Mouse (Mus musculus): ENCODE data around the gene Atg2a. TPM values are rescaled to one million over a fixed set of nuclear protein-coding genes. Genes with fewer than 3 reads are reported as not detected.
A peak's percentile ranks its signal among the peaks of the same experiment; 100 is the strongest.

Atg2a gene
- polyA plus RNA-seq, 1 experiment from 2014 or later, result 13.1 TPM

DNA sequence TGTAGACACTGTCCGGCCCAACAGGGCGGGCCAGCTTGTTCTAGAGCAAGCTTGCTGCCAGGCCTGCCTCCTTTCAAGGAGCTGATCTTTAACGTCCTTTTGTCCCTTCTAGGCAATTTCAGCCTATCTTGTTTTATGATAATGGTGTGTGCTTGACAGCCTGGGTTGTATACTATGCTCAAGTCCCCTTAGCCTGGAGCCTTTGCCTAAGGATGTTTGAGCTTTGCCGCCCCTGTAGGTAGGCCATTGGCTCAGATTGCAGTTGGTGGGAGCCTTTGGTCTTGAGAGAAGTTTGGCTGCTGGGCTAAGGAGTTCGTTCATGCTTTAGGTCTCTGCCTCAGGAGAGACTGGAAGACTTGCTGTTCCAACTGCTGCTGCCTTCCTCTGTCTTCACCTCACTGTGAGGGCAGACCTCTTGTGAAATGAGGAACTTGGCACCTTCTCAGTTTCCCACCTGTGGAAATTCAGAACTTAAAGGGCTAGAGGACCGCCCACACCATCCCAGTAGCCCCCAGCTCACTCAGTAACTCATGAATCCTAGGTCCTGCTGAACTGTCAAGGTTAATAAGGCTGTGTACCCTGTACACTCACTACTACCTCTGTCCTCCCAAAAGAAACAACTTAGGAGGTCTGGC, 37.1 kb downstream of the Atg2a start:
- H3K9ac ChIP-seq (replicated peaks; ENCODE audit: low read depth, low read length), result peak overlapping the region; percentile 89
- peaks cover 37% of the 10 kb centered on the region for H3K4me1 ChIP-seq (replicated peaks; ENCODE audit: control insufficient read depth, insufficient read depth, low read length)
- ATAC-seq, result no peak
- peaks cover 10% of the 10 kb centered on the region for H3K36me3 ChIP-seq (ENCODE audit: control insufficient read depth, insufficient read depth)
- H3K27me3 ChIP-seq (replicated peaks; ENCODE audit: control insufficient read depth, insufficient read depth, low read length), result no peaks in the 10 kb centered on the region
- no peak overlapping the region for H3K27ac ChIP-seq (ENCODE audit: low read length)
- H3K9me3 ChIP-seq (ENCODE audit: control insufficient read depth, low read length), result no peaks in the 10 kb centered on the region
- WGBS, result 38% methylated on average over 6 of the region's 6 CpGs
- peak overlapping the region; percentile 94 for H3K4me3 ChIP-seq (replicated peaks; ENCODE audit: low read length)
- peak overlapping the region; percentile 100 for H3K4me2 ChIP-seq (ENCODE audit: low read length)

DNA sequence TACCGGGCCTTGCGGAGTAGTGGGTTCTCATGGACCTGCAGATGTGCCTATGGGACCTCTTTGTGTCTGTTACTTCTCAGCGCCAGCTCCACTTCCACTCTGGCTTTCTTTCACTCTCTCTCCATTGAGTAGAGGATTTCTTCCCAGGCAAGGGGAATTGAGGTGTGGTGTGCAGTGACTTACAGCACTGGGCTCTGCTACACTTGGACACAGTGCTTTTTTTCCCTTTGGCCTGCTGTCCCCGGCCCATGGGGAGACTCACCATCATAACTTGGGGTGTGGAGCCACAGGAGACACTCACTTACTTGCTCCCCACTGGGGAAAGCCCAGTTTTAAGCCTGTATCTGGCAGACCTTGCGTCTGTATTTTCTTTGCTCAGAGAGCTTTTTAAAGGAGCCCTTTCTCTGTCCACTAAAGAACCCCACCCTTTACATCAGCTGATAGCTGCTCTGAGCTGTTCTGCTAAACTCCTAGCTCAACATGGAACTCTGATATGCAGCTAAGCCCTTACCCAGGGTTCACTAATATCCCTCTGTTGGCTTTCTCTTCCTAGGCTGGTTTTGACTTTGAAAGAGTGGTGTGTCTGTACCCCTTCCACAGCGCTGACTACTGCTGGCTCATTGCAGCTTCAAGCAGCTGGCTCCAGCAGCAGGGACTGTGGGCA, 38.1 kb downstream of the Atg2a start:
- Histone ChIP-seq H3K27me3 (replicated peaks; ENCODE audit: control insufficient read depth, insufficient read depth, low read length) (no peaks in the 10 kb centered on the region), H3K4me1 (replicated peaks; ENCODE audit: control insufficient read depth, insufficient read depth, low read length) (peaks cover 37% of the 10 kb centered on the region), H3K36me3 (ENCODE audit: control insufficient read depth, insufficient read depth) (peaks cover 10% of the 10 kb centered on the region), H3K4me2 (ENCODE audit: low read length) (no peak overlapping the region), H3K27ac (ENCODE audit: low read length) (no peak overlapping the region), H3K9me3 (ENCODE audit: control insufficient read depth, low read length) (no peaks in the 10 kb centered on the region), H3K4me3 (replicated peaks; ENCODE audit: low read length) (no peak overlapping the region), H3K9ac (replicated peaks; ENCODE audit: low read depth, low read length) (peak overlapping the region; percentile 31)
- no peak for ATAC-seq
- WGBS, result 83% methylated on average over 6 of the region's 6 CpGs

DNA sequence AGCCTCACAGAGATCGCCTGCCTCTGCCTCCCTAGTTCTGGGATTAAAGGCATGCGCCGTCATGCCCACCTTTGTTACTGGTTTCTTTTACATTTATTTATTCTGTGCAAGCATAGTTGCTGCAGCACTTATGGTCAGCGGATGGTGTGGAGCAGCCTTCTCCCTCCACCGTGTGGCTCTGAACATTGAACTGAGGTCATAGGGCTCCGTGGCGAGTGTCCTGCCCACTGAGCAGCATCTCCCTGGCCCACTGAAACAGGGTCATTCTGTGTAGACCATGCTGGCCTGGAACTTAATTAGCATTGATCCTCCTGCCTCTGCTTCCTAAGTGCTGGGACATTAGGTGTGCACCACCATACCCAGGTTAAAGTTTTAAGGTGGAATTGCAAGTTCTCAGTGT, 39.1 kb downstream of the Atg2a start:
- Histone ChIP-seq H3K27ac (ENCODE audit: low read length) (no peak overlapping the region), H3K4me2 (ENCODE audit: low read length) (no peak overlapping the region), H3K4me3 (replicated peaks; ENCODE audit: low read length) (no peak overlapping the region), H3K9ac (replicated peaks; ENCODE audit: low read depth, low read length) (no peak overlapping the region), H3K36me3 (ENCODE audit: control insufficient read depth, insufficient read depth) (peaks cover 13% of the 10 kb centered on the region), H3K27me3 (replicated peaks; ENCODE audit: control insufficient read depth, insufficient read depth, low read length) (no peaks in the 10 kb centered on the region), H3K4me1 (replicated peaks; ENCODE audit: control insufficient read depth, insufficient read depth, low read length) (peaks cover 37% of the 10 kb centered on the region), H3K9me3 (ENCODE audit: control insufficient read depth, low read length) (no peaks in the 10 kb centered on the region)
- 90% methylated on average over 7 of the region's 7 CpGs for WGBS
- ATAC-seq, result no peak

DNA sequence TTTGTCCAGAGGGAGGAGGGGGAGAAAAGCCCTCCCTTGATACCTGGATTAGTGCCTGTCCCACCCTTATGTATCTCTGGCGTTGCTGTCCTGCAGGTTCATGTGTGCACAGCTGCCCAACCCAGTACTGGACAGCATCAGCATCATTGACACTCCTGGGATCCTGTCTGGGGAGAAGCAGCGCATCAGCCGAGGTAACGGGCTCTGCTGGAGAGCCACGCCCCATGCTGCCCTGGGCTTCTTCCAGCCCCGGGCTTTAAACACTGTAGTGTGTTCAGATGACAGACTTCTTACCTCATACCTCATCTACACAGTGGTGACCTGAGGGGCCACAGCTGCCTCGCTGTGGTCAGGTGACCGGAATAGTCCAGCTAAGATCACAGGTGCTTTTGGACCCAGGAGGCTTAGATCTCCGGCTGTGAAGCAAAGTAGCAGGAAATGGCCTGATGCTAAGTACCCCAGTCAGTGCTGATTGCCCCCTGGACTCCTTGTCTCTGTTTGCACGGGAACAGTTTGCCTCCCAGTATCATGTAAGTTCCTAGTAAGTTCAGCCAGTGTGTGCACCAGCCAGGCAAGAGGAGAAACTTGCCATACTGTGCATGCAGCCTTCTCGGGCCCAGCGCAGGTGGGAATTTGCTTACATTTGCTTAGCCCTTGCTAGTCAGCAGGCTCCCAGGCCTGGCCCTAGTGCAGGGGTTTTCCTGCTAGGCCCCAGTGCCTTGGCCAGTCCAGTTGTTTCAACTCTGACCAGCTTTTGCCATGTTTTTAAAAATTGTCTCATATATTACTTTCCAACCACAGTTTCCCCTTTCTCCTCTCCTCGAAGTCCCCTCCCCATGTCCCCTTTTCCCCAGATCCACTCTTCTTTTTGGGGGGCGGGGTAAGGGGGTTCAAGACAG, 39.9 kb downstream of the Atg2a start:
- no peaks in the 10 kb centered on the region for H3K27me3 ChIP-seq (replicated peaks; ENCODE audit: control insufficient read depth, insufficient read depth, low read length)
- no peak overlapping the region for H3K4me3 ChIP-seq (replicated peaks; ENCODE audit: low read length)
- peaks cover 13% of the 10 kb centered on the region for H3K36me3 ChIP-seq (ENCODE audit: control insufficient read depth, insufficient read depth)
- H3K27ac ChIP-seq (ENCODE audit: low read length), result no peak overlapping the region
- no peak for ATAC-seq
- H3K9ac ChIP-seq (replicated peaks; ENCODE audit: low read depth, low read length), result no peak overlapping the region
- H3K9me3 ChIP-seq (ENCODE audit: control insufficient read depth, low read length), result no peaks in the 10 kb centered on the region
- 86% methylated on average over 14 of the region's 14 CpGs for WGBS
- no peak overlapping the region for H3K4me2 ChIP-seq (ENCODE audit: low read length)
- H3K4me1 ChIP-seq (replicated peaks; ENCODE audit: control insufficient read depth, insufficient read depth, low read length), result peaks cover 29% of the 10 kb centered on the region

DNA sequence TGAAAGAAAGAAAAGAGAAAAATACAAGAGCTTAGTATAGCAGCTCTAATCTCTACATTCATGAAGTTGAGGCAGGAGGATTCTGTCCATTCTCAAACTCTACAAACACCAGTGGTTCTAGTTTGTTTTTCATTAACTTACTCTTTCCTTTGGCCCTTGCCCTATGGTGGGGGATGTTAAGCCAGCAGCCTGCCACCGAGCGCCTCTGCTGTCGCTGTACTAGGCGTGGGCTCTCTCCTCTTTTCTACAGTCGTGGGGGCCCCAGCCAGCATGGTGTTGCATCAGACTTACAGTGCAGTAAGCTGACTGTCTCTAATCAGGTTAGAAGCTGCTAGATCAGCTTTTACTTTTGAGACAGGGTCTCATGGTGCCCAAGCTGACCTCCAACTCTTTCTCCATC, 41.5 kb downstream of the Atg2a start:
- H3K9ac ChIP-seq (replicated peaks; ENCODE audit: low read depth, low read length), result no peak overlapping the region
- peaks cover 13% of the 10 kb centered on the region for H3K36me3 ChIP-seq (ENCODE audit: control insufficient read depth, insufficient read depth)
- no peak for ATAC-seq
- H3K27ac ChIP-seq (ENCODE audit: low read length), result no peak overlapping the region
- no peaks in the 10 kb centered on the region for H3K27me3 ChIP-seq (replicated peaks; ENCODE audit: control insufficient read depth, insufficient read depth, low read length)
- peaks cover 25% of the 10 kb centered on the region for H3K4me1 ChIP-seq (replicated peaks; ENCODE audit: control insufficient read depth, insufficient read depth, low read length)
- WGBS, result 86% methylated on average over 5 of the region's 5 CpGs
- no peaks in the 10 kb centered on the region for H3K9me3 ChIP-seq (ENCODE audit: control insufficient read depth, low read length)
- H3K4me3 ChIP-seq (replicated peaks; ENCODE audit: low read length), result no peak overlapping the region
- H3K4me2 ChIP-seq (ENCODE audit: low read length), result no peak overlapping the region

DNA sequence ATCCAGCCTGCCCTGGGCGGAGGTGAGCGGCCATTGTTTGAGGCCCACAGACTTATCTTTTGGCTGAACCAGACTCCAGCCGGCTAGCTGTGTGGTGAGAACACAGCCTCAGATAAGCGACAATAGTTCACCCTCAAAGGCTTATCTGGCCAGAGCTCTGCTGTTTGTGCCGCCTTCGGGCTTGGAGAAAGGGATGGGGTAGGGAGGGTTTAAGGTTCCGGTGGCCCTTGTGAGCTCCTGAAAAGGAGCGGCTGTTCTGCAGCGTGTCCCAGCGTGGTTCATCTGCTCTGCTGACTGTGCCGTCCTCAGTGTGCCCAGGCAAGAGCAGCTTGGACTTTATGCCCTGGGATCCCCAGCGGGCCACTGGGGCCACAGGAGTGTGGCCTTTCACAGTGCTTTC, 43.0 kb downstream of the Atg2a start:
- Histone ChIP-seq H3K4me3 (replicated peaks; ENCODE audit: low read length) (no peak overlapping the region), H3K4me2 (ENCODE audit: low read length) (no peak overlapping the region), H3K4me1 (replicated peaks; ENCODE audit: control insufficient read depth, insufficient read depth, low read length) (peaks cover 10% of the 10 kb centered on the region), H3K9ac (replicated peaks; ENCODE audit: low read depth, low read length) (no peak overlapping the region), H3K27me3 (replicated peaks; ENCODE audit: control insufficient read depth, insufficient read depth, low read length) (no peaks in the 10 kb centered on the region), H3K9me3 (ENCODE audit: control insufficient read depth, low read length) (no peaks in the 10 kb centered on the region), H3K27ac (ENCODE audit: low read length) (no peak overlapping the region), H3K36me3 (ENCODE audit: control insufficient read depth, insufficient read depth) (peaks cover 13% of the 10 kb centered on the region)
- 92% methylated on average over 12 of the region's 12 CpGs for WGBS
- no peak for ATAC-seq

DNA sequence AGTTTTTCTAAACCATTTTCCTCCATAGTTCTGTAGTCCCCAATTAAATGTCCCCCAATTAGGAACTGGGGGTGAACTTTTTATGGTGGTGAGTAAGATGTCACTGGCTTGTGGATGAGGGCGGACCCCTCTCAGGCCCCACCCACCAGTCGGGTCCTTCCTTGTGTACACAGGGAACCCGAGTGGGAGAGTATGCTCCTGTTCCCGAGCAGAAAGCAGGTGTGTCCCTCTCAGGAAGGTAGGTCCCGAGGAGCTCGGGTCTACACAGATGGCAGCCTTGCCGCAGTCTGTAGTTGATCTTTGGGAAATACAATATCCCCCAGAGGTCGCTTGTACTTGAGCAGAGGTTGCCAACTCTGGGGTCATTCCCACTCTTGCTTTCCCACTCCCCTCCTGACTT, 43.8 kb downstream of the Atg2a start:
- Histone ChIP-seq H3K9me3 (ENCODE audit: control insufficient read depth, low read length) (no peaks in the 10 kb centered on the region), H3K27me3 (replicated peaks; ENCODE audit: control insufficient read depth, insufficient read depth, low read length) (no peaks in the 10 kb centered on the region), H3K36me3 (ENCODE audit: control insufficient read depth, insufficient read depth) (peaks cover 13% of the 10 kb centered on the region), H3K4me2 (ENCODE audit: low read length) (no peak overlapping the region), H3K4me1 (replicated peaks; ENCODE audit: control insufficient read depth, insufficient read depth, low read length) (peaks cover 2% of the 10 kb centered on the region; the same call in 1 of the 2 replicates), H3K27ac (ENCODE audit: low read length) (no peak overlapping the region), H3K9ac (replicated peaks; ENCODE audit: low read depth, low read length) (no peak overlapping the region), H3K4me3 (replicated peaks; ENCODE audit: low read length) (no peak overlapping the region)
- 86% methylated on average over 8 of the region's 8 CpGs for WGBS
- ATAC-seq, result no peak

DNA sequence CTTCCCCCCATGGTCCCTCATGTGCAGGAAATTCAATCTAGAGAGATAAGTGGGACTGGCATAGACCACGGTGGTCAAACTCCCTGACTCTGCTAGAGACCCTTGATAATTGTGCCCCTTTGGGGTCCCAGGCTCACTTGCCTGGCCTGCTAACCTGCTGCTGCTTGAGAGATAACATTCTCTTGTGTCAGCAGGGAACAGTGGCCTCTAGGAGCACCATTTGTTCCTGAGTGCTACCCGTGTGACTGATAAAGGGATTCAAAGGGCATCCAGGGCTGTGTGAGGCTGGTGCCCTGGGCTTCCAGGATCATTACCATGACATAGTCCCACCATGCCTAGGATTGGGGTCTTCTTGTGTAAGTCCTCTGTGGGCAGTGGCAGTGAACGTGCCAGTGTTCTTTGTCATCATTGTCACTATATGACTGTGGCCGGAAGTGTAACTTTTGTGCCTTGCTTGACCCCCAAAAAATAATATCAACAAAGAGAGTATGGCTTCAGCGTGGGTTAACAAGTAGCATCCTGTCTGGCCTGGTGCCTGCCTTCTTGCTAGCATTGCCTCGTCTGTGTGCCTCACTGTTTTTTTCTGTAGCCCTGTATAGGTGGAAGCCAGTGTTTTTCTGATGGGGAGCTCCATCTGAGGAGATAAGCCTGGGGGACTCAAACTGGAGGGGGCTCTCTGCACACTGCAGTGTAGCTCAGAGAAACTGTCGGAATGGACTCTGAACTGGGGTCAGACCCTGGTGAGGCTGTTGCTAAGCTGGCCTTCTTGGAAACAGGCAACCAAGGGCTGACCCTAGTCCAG, 44.4 kb downstream of the Atg2a start:
- H3K4me3 ChIP-seq (replicated peaks; ENCODE audit: low read length), result no peak overlapping the region
- no peaks in the 10 kb centered on the region for H3K9me3 ChIP-seq (ENCODE audit: control insufficient read depth, low read length)
- 87% methylated on average over 7 of the region's 7 CpGs for WGBS
- H3K36me3 ChIP-seq (ENCODE audit: control insufficient read depth, insufficient read depth), result peaks cover 11% of the 10 kb centered on the region
- no peak overlapping the region for H3K4me2 ChIP-seq (ENCODE audit: low read length)
- no peak overlapping the region for H3K27ac ChIP-seq (ENCODE audit: low read length)
- no peak for ATAC-seq
- no peak overlapping the region for H3K9ac ChIP-seq (replicated peaks; ENCODE audit: low read depth, low read length)
- no peaks in the 10 kb centered on the region for H3K27me3 ChIP-seq (replicated peaks; ENCODE audit: control insufficient read depth, insufficient read depth, low read length)
- no peaks in the 10 kb centered on the region for H3K4me1 ChIP-seq (replicated peaks; ENCODE audit: control insufficient read depth, insufficient read depth, low read length)
